Mouse (Mus musculus): ENCODE data around the gene Rnf212b. TPM values are rescaled to one million over a fixed set of nuclear protein-coding genes. Genes with fewer than 3 reads are reported as not detected.
"Not testable (repeated sequence)": the region's sequence is repeated elsewhere in the genome, so short reads cannot be mapped to it uniquely, and the experiment has no call there.

Rnf212b gene
- polyA plus RNA-seq (2015; fragmentation: Nextera tagmentation; extraction: Ambion mirVana), result 0.13 TPM in 1 of 2 replicates, not detected in the other

DNA sequence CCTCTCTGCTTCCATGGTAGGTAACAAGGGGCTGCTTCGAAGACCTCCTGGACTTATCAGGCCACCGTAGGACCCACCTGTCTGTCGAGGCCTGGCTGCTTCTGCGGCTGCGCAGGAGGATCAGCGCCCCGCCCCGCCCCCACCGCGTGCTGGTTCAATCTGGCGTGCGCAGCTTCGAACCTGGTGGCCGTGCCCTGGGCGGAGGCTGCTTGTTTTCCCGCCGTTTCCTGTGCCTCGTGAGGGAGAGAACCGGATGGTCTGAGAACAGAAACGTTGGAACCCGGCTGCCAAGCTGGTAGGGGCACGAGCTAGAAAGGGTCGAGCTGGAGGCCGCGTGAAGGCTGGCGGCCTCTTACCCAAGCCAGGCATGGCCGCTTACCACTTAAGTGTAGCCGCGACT, at the start of gene Rnf212b:
Gene Rnf212b, plus strand, starts transcription at position 151 of the 400 bp plus-strand sequence.
- no peaks in the 10 kb centered on the region for H3K36me3 ChIP-seq (ENCODE audit: control insufficient read depth, insufficient read depth, low read length)
- no peak within 1 kb of the TSS for H3K4me3 ChIP-seq (ENCODE audit: low read length)
- no peak within 1 kb of the TSS for H3K27ac ChIP-seq (ENCODE audit: low read length)
- no peak for ATAC-seq
- 83% methylated on average over 29 of the region's 29 CpGs for WGBS
- no peaks in the 10 kb centered on the region for H3K27me3 ChIP-seq (replicated peaks; ENCODE audit: control insufficient read depth, insufficient read depth, low read length)
- no peak within 1 kb of the TSS for H3K4me2 ChIP-seq (ENCODE audit: low read depth, low read length)
- no peaks in the 10 kb centered on the region for H3K4me1 ChIP-seq (ENCODE audit: control insufficient read depth, insufficient read depth, low read length)
- H3K9ac ChIP-seq (ENCODE audit: low read depth, low read length), result no peak within 1 kb of the TSS
- no peaks in the 10 kb centered on the region for H3K9me3 ChIP-seq (ENCODE audit: control insufficient read depth, low read length)

DNA sequence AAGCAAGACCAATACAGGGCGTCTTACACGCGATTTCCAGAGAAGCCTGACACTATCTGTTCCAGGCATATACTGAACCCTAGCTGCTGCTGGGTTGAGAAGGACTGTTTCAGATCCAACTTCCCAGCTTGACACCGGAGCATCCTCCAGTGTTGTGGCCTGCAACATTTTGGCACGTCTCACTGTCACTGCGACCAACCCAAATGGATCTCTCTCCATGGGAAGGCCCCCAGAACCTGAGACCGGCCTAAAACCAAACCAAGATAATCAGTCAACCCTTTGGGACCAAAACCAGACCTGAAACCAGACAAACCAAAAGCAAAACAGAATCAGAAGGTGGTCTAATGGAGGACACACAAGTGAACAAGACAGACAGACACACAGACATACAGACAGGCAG, 47.0 kb upstream of the Rnf212b start:
- H3K9ac ChIP-seq (ENCODE audit: low read depth, low read length); ATAC-seq; H3K9me3 ChIP-seq (ENCODE audit: control insufficient read depth, low read length); H3K36me3 ChIP-seq (ENCODE audit: control insufficient read depth, insufficient read depth, low read length); H3K27me3 ChIP-seq (replicated peaks; ENCODE audit: control insufficient read depth, insufficient read depth, low read length); H3K4me3 ChIP-seq (ENCODE audit: low read length); H3K27ac ChIP-seq (ENCODE audit: low read length); H3K4me1 ChIP-seq (ENCODE audit: control insufficient read depth, insufficient read depth, low read length); H3K4me2 ChIP-seq (ENCODE audit: low read depth, low read length): not testable (repeated sequence)
- 96% methylated on average over 4 of the region's 7 CpGs for WGBS

DNA sequence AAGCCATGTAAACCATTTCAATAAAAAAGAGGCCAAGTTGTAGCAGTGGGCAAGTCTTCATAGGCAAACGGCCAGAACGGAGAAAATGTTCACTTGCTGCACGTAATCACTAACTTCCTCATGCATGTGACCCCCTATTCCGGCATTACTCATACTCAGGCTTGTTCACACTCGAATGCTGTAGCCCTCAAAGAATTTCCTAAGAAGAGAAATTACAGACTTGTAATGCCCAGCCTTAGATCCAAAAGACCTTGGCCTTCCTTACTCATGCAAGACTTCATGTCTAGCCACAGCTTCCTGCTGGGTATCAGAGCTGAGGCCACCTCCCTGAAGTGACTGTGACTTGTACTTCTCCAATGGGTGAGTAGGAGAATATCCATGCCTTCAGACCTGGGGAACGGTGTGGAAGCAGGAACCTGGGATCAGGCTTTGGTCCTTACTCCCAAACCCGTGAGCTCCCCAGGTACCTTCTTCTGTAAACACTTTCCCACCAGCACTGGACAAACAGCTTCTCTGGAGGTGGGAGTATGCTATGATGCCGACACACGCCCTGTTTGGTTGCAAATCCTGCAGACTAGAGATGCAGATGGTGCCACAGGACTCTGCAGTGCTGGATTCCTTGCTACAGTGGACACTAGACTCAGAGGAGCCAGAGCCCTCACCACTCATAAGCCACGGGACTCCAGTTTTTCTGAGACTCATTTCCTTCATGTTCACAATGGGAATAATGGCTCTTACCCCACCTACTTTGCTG, 45.5 kb upstream of the Rnf212b start:
- Histone ChIP-seq H3K27me3 (replicated peaks; ENCODE audit: control insufficient read depth, insufficient read depth, low read length) (no peaks in the 10 kb centered on the region), H3K36me3 (ENCODE audit: control insufficient read depth, insufficient read depth, low read length) (no peaks in the 10 kb centered on the region), H3K27ac (ENCODE audit: low read length) (no peak overlapping the region), H3K4me1 (ENCODE audit: control insufficient read depth, insufficient read depth, low read length) (no peaks in the 10 kb centered on the region), H3K9me3 (ENCODE audit: control insufficient read depth, low read length) (no peaks in the 10 kb centered on the region), H3K4me3 (ENCODE audit: low read length) (no peak overlapping the region), H3K4me2 (ENCODE audit: low read depth, low read length) (no peak overlapping the region), H3K9ac (ENCODE audit: low read depth, low read length) (no peak overlapping the region)
- WGBS, result 80% methylated on average over 10 of the region's 10 CpGs
- ATAC-seq, result no peak

DNA sequence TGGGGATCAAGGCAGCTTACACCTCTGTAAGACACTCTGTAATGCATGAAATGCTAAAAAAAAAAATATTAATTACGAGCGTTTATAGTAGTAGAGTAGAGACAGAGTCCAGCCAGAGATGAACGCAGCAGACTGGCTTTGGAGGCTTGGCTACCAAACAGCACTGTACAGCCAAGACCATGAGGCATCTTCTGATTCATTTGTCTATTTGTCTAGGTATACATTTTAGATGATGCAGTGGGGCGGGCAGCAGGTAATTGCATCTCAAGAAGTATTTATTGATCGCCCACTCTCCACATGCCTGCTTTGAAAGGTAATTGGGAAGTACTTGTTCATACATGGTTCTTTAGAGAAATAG, 44.9 kb upstream of the Rnf212b start:
- ATAC-seq, result no peak
- Histone ChIP-seq H3K27me3 (replicated peaks; ENCODE audit: control insufficient read depth, insufficient read depth, low read length) (no peaks in the 10 kb centered on the region), H3K9ac (ENCODE audit: low read depth, low read length) (no peak overlapping the region), H3K4me2 (ENCODE audit: low read depth, low read length) (no peak overlapping the region), H3K4me3 (ENCODE audit: low read length) (no peak overlapping the region), H3K27ac (ENCODE audit: low read length) (no peak overlapping the region), H3K36me3 (ENCODE audit: control insufficient read depth, insufficient read depth, low read length) (no peaks in the 10 kb centered on the region), H3K9me3 (ENCODE audit: control insufficient read depth, low read length) (no peaks in the 10 kb centered on the region), H3K4me1 (ENCODE audit: control insufficient read depth, insufficient read depth, low read length) (no peaks in the 10 kb centered on the region)
- WGBS, result 90% methylated on average over 5 of the region's 5 CpGs

DNA sequence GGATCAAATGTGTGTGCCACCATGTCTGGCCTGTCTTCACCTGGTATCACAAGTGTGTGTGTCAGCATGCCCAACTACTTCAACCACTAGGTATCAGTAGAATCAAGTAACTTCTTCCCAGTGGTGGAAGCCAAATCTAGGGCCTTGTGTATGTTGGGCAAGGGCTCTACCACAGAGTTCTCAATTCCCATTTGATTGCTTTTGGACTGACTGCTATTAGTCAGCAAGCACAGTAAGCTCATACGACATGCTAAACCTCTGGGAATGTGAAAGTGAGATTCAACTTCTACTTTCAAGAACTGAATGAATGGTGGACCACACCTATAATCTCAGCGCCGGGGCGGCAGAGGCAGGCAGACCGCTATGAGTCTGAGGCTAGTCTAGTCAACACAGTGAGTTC, 43.6 kb upstream of the Rnf212b start:
- no peak overlapping the region for H3K9ac ChIP-seq (ENCODE audit: low read depth, low read length)
- 89% methylated on average over 5 of the region's 5 CpGs for WGBS

DNA sequence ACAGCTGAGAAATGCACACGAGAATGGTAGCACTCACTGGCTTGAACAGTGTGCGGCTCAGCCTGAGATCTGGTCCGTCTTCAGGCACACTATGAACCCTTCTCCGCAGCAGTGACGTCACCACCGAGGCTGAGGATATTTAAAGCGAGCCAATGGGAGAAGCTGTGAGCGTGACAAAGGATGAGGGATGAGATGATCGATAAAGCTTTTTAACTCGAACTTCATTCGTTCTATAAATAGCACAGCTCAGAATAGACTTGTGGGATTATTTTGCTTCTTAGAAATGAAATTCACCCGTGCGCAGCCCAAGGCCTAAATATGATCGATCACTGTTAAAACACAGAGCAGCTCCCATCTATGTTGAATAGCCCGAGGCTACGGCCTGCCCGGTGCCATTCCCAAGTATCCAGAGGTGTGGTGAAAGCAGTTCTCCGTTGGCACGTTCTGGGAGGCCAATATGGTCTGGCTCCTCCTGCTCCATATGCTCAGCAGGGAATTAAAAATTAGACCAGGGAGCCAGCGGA, 41.5 kb upstream of the Rnf212b start:
- Histone ChIP-seq H3K27ac (ENCODE audit: low read length) (no peak overlapping the region), H3K9me3 (ENCODE audit: control insufficient read depth, low read length) (no peaks in the 10 kb centered on the region), H3K9ac (ENCODE audit: low read depth, low read length) (no peak overlapping the region), H3K27me3 (replicated peaks; ENCODE audit: control insufficient read depth, insufficient read depth, low read length) (no peaks in the 10 kb centered on the region), H3K36me3 (ENCODE audit: control insufficient read depth, insufficient read depth, low read length) (no peaks in the 10 kb centered on the region), H3K4me3 (ENCODE audit: low read length) (no peak overlapping the region), H3K4me2 (ENCODE audit: low read depth, low read length) (no peak overlapping the region), H3K4me1 (ENCODE audit: control insufficient read depth, insufficient read depth, low read length) (peaks cover 5% of the 10 kb centered on the region; the same call in 1 of the 2 replicates)
- no peak for ATAC-seq
- WGBS, result 79% methylated on average over 20 of the region's 20 CpGs

More for the DNA sequence above, 43.6 kb upstream of the Rnf212b start:
- no peak overlapping the region for H3K27ac ChIP-seq (ENCODE audit: low read length)
- H3K36me3 ChIP-seq (ENCODE audit: control insufficient read depth, insufficient read depth, low read length), result no peaks in the 10 kb centered on the region
- H3K9me3 ChIP-seq (ENCODE audit: control insufficient read depth, low read length), result no peaks in the 10 kb centered on the region
- H3K27me3 ChIP-seq (replicated peaks; ENCODE audit: control insufficient read depth, insufficient read depth, low read length), result no peaks in the 10 kb centered on the region
- no peak for ATAC-seq
- no peaks in the 10 kb centered on the region for H3K4me1 ChIP-seq (ENCODE audit: control insufficient read depth, insufficient read depth, low read length)
- H3K4me2 ChIP-seq (ENCODE audit: low read depth, low read length), result no peak overlapping the region
- H3K4me3 ChIP-seq (ENCODE audit: low read length), result no peak overlapping the region

DNA sequence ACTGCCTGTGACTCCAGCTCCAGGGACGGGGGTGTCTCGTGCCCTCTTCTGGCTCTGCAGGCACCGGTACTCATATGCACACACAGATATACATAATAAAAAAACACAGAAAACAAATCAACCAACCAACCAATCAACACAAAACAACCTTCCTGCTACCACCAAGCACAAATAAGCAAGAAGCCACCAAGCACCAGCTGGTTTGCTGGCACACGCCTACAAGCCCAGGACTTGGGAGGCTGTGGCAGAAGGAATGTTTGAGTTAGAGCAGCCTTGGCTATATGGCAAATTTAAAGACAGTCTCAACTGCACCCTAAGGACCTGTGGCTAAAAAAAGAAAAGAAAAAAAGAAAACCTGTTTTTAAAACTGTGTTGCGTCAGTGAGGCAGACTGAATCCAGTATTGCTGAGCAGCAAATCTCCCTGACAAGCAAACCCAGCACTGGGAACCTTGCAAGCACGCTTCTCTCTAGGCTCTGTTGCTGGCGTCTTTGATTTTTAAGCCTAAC, 38.4 kb upstream of the Rnf212b start:
- 86% methylated on average over 7 of the region's 7 CpGs for WGBS
- Histone ChIP-seq H3K4me2 (ENCODE audit: low read depth, low read length) (no peak overlapping the region), H3K9ac (ENCODE audit: low read depth, low read length) (no peak overlapping the region), H3K9me3 (ENCODE audit: control insufficient read depth, low read length) (no peaks in the 10 kb centered on the region), H3K27ac (ENCODE audit: low read length) (no peak overlapping the region), H3K36me3 (ENCODE audit: control insufficient read depth, insufficient read depth, low read length) (no peaks in the 10 kb centered on the region), H3K4me3 (ENCODE audit: low read length) (no peak overlapping the region), H3K4me1 (ENCODE audit: control insufficient read depth, insufficient read depth, low read length) (peaks cover 13% of the 10 kb centered on the region; the same call in 1 of the 2 replicates), H3K27me3 (replicated peaks; ENCODE audit: control insufficient read depth, insufficient read depth, low read length) (no peaks in the 10 kb centered on the region; the same call in 1 of the 2 replicates)
- no peak for ATAC-seq

DNA sequence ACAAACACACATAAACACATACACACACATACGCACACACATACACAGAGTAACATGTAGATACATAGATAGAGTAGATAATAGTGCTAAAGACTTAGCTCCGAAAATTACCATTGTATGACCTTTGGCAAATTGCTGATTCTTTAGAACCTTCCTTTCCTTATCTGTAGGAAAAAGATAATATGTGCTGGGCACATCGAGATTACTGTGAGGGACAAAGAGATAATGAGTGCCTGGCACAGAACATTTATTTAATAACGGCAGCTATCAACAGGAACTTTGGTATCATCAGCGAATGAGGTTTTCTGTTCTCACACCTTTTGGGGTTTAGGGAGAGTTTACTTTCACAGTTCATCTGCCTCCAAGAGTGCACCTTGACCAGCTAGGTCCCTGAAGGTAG, 37.2 kb upstream of the Rnf212b start:
- Histone ChIP-seq H3K27ac (ENCODE audit: low read length) (no peak overlapping the region), H3K36me3 (ENCODE audit: control insufficient read depth, insufficient read depth, low read length) (no peaks in the 10 kb centered on the region), H3K27me3 (replicated peaks; ENCODE audit: control insufficient read depth, insufficient read depth, low read length) (no peaks in the 10 kb centered on the region; the same call in 1 of the 2 replicates), H3K4me2 (ENCODE audit: low read depth, low read length) (no peak overlapping the region), H3K9me3 (ENCODE audit: control insufficient read depth, low read length) (no peaks in the 10 kb centered on the region), H3K4me1 (ENCODE audit: control insufficient read depth, insufficient read depth, low read length) (peaks cover 14% of the 10 kb centered on the region; the same call in 1 of the 2 replicates), H3K9ac (ENCODE audit: low read depth, low read length) (no peak overlapping the region), H3K4me3 (ENCODE audit: low read length) (no peak overlapping the region)
- no peak for ATAC-seq
- WGBS, result 70% methylated on average over 5 of the region's 5 CpGs

DNA sequence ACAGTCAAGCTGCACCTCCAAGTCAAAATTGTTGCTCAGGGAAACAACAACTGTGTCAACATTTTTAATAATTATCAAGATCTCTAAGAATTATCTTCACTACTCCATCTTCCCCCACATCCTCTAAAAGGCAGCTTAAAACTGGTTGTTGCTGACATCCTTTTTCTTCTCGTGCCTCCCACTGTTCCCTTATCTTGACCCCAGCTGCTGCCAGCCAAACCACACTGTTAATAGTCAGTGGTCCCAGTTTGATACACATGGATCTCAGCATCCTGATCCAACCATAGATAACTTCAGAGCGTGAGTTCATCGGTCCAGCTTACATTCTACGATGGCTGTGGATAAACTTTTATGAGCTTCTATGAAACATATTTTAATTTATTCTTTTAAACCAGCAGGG, 36.0 kb upstream of the Rnf212b start:
- H3K4me1 ChIP-seq (ENCODE audit: control insufficient read depth, insufficient read depth, low read length), result peaks cover 14% of the 10 kb centered on the region; the same call in 1 of the 2 replicates
- 78% methylated on average over 4 of the region's 4 CpGs for WGBS
- H3K4me3 ChIP-seq (ENCODE audit: low read length), result no peak overlapping the region

More for the DNA sequence above, 36.0 kb upstream of the Rnf212b start:
- H3K27ac ChIP-seq (ENCODE audit: low read length), result no peak overlapping the region
- H3K9me3 ChIP-seq (ENCODE audit: control insufficient read depth, low read length), result no peaks in the 10 kb centered on the region
- no peaks in the 10 kb centered on the region for H3K36me3 ChIP-seq (ENCODE audit: control insufficient read depth, insufficient read depth, low read length)
- 0 out of 2 replicates have a peak overlapping the region, but pooled peaks have one; percentile 22 for H3K4me2 ChIP-seq (ENCODE audit: low read depth, low read length)
- H3K9ac ChIP-seq (ENCODE audit: low read depth, low read length), result no peak overlapping the region
- no peaks in the 10 kb centered on the region; the same call in 1 of the 2 replicates for H3K27me3 ChIP-seq (replicated peaks; ENCODE audit: control insufficient read depth, insufficient read depth, low read length)
- no peak for ATAC-seq
